Mouse (Mus musculus) cerebellum, adult 18-20 months (tissue): ENCODE data around the gene Cpa5.

ENCODE experiments used
- DNase-seq, 2 experiments: peaks; one replicate each; pipeline ENCODE4 v3.0.0; 2021

The Cpa5 gene

DNA sequence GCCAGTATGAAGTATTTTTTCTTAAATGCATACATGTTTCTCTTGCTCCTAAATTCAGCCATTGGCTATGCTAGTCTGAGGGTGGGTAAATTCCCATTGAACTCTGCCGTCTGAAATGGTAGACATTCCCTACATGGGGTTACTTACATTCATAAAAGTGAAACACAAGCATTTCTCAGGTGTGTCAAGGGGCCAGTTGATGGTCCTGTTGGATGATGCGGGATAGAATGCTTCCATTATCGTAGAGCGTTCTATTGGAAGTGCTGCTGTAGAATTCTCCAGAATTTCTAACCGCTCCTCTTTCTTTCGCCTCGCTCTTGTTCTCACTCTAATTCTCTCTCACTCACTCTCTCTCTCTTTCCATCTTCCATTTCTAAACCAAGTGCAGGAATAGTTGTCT is at the start of gene Cpa5:
TSS of gene Cpa5 (plus strand) at position 301 of the 400 bp plus-strand sequence.
- DNase-seq, result no peak

DNA sequence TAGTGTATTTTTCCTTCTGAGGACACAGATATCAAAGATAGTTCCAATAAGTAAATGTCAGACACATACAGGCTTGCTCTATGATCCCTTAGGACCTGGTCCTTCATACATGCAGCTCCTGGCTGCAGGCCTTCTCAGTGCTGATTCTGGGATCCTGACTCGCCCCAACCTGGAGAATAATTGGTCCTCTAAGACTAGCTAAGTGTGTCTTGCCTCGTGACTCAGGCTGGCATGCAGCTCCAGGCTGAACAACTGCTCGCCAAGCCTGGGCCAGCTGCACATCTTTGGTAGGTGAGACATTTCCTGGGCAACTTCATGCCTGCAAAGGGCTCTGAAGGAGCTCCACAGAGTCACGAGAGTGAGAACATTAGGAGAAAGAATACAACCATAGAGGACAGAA is 48.7 kb upstream of the Cpa5 start:
- DNase-seq, result no peak

DNA sequence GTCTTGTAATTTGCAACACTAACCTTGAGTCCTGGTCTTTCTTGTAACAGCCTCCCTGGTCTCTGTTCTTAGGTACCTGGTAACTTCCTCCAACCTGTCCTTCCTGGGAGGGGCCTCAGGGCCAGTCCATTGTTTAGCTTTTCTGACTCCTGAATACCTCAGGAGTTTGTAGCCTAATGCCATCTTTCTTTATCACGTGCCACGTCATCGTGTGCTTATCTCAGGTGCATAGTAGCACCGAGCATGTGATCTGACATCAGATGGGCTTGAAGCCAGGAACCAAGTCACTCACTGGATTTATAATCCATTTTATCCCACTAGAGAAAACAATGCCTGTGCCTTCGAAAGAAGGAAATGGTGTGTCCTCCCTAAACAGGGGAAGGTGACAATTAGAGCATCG is 47.2 kb upstream of the Cpa5 start:
- DNase-seq, result no peak

DNA sequence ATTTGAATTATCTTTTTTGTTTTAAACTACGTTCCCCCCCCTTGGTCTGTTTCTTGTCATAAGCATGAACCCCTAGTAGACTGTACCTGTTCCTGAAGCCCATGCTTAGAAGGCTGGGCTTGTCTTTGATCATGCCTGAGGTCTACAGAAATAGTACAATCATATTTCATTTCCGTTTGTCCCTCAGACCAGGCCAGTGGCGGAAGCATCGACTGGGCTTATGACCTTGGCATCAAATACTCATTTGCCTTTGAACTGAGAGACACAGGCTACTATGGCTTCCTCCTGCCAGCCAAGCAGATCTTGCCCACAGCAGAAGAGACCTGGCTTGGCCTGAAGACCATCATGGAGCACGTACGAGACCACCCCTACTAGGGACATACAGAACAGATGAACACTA is 46.8 kb upstream of the Cpa5 start:
- DNase-seq, result no peak

DNA sequence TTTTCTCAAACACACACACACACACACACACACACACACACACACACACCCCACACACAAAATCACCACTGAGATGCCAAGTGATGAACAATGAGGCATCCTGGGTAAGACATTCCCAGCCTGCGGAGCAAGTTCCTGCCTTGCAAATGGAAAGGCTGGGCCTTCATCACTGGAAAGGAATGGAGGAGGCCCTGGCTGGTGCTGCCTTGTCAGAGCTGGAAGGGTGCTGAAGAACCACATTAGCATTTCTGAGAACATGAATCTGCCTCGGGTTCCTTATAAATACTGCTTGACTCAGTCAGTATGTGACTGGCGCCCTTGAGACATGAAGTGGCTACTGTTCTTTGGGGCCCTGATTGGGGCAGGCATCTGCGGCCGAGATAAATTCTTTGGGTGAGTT is 42.7 kb upstream of the Cpa5 start, which contains the start of gene Cpa4:
TSS of gene Cpa4 (plus strand) at position 301 of the 400 bp plus-strand sequence.
- DNase-seq, result no peak

DNA sequence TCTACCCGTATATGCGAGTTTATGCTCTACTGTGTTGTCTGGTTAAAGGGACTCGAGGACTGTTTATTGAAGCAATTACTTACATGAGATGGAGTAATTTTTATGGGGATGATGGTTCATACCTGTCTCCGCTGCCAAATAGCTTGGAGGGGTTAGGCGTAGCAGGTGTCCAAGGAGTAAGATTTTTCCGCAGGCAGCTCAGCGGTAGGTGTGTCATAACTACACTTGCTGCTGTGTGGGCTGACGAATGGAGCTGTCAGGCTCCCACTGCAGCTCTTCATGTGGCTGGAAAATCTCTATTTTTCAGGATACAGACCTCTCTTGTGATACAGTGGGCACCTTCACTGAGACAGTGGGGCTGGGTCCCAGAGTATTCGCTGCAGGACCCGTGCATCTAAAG is 41.5 kb upstream of the Cpa5 start:
- DNase-seq, result no peak

DNA sequence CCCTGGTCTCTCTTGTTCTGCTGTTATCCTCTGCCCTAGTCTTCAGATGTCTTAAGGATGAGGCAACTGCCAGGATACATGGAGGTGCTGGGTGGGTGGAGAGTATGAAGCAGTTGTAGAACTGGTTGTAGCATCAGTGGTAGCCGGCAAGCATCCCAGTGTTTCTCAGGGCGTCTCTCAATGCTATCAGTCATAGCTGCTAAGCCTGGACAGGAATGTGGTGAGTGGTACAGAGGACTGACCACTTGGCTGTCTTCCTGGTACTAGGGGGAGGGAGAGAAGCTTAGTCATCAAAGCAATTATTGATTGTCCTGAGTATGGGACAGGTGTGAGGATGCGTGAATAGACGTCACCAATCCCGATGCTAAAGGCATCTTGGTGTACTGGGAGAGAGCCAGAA is 40.8 kb upstream of the Cpa5 start:
- DNase-seq, result no peak

DNA sequence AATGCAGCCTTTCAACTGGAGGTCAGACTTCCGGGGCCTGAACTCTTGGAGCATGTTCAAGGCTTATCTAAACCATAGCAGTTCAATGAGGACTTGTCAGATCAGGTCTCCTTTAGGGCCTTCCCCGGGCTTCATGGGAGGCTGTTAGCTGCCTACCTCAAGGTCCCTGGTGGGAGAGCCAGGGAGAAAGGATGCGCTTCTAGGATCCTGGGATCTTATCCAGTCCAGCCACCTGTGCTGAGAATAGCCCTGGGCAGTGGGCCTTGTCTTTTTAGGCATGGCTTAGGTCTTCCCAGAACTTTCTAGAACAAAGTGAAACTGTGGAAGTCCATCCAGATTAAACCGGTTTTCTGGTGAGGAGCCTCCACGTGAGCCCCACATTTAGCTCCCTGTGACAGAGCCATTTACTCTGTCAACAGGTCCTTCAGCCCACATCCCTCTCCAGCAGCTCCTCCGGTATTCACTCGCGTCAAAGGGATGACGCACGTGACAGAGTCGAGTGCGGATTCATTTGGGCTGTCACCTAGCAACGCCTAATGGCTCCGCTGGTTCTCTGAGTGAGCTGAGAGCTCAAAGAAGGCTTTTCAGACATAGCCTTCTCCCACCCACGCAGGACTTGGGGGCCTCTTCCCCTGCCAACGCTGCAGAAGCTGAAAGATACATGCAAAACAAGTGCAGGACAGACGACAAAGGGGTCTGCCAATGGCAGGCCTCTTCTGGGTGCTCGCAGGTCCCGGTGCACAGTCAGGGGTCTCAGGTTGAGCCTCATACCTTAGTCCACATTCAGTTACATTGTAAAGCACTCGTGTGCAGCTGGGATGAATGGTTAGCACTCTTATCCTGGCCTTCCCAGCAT is 38.1 kb upstream of the Cpa5 start:
- DNase-seq, result no peak

DNA sequence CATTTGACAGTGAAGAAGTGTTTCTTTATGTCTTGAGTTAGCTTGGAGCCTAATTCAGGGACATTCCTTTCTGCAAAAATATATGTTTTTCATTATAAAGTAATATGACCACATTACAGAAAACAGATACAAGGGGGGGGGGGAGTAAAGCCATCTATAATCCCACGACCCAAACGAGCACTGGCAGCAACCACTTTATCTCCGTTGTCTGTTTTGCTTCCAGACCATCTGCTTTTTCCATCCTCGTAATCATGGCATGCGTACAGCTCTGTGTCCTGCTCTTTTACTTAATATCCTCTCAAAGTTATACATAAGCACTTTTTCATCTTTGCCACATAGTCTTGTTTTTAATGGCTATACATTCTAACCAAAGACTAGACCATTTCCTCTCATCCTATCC is 37.4 kb upstream of the Cpa5 start:
- no peak for DNase-seq

DNA sequence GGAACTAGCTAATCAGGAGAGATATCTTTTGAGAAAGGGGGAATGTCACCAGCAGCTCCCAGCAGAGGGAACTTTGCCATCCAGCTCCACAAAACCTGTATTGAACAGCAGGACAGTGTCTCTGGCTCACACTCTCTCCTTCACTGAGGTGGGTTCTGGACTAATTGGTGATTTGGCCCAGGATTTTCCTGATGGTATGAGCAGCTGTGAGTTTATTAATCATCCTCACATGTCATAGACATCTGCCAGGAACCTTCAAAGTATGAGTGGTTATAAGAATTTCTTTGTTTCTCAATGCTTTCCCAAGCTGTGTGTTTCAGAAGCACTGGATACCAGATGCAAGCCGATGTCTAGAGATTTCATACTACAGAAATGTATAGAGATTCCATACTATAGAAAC is 35.9 kb upstream of the Cpa5 start:
- no peak for DNase-seq

DNA sequence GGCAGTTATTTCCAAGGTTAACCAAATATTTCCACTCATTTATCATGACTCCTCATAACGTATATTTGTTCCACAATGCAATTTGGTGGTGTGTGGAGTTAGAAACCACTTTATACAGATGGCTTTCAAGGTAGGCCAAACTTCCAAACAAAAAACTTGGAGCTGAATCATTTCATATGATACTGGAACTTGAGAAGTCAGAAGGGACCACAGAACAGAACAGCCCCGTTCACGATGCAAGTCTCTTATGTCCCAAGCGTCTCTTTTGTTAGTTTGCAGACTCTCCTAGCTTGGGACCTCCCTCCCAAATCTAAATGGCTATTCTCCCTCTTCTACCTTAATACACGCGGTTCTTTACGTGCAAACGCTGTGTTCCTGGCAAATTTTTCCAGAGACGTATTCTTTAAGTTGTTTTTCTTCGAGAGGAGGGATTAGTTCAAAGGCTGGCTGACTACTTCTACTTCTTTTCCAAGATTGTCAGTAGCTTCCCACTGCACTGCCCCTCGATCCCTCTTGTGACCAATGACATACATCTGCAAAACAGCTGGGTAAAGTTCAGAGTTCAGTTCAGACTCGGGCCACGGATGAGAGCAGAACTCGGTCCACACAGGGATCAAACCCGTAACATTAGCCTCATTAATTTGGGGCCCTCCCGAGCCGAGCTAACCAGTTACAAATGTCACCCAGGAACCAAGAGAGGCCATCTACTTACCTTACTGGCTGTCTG is 34.2 kb upstream of the Cpa5 start:
- DNase-seq, result no peak

DNA sequence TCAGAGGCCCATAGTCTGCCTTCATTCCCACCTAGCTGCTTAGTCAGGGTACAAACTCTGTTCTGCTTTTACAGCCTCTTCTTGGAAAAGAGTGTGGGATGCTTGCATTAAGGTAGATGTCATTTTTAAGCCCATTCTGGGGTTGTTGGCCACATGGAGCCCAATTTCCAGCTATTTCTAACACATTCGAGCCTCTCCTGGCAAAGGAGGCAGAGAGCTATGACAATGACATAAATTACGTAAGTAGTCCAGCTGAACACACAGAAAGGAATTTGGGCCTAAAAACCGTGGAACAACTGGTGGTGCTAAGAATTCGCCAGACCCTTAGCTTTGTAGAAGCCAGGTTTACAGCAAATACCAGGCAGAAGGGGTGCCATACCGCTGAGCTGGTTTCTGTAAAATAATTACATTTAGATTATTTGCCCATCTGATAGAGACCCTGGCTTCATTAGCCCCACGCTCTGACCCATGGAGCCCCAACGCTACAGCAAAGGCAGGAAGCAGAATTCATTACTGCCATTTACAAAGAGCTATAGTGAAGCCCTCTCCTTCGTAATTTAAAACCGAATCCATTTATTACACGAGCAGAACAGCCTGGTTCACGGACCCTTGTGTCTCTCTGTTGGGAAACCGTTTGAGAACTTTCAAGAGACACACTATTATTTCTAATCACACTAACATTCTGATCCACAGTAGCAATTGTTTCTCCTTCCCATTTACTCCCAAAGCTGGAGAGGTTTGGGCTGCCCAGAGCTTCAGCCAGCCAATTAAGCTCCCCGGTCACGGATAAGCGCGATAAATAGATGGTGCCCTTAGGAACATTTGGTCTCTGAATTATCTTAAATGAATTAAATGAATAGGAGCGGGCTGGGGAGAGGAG is 30.6 kb upstream of the Cpa5 start:
- DNase-seq, result no peak

DNA sequence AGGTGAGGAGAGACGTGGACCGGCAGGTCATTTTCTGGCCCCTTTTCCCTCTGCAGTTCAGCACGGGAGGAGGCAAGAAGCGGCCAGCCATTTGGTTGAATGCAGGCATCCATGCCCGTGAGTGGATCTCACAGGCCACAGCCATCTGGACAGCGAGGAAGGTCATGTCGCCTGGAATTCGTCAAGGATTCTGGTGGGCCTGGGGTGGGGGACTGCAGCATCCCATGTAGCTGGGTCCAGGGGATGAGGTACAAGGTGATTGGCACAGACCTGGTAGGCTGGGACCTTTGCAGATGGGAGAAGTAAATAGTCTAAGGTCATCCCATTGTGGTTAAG is 30.0 kb upstream of the Cpa5 start:
- DNase-seq, result no peak

DNA sequence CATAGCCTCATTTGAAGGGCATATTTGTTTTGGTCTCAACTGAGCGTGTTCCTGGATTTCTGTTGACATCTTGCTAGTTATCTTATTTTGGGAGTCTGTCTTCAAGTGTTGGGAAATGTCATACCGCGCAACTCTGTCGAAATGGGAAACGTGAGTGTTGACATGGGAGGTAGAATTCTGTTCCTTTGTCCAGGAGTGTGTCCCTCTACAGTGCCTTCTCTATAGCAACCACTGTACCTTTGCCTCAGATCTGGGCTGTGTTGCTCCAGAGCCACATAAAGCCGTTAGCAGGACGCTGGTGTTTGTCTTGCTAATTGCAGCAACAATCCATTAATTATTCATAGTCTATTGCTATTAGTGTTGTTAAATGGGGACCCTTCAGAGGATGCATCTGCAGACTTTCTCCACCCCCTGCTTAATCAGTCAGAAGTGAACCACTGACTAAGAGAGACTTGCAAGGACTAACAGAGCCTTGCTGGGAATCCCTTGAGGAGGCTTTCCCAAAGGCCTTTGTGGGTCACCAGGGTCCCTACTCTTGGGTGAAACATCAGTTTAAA is 23.8 kb upstream of the Cpa5 start:
- DNase-seq, result no peak

DNA sequence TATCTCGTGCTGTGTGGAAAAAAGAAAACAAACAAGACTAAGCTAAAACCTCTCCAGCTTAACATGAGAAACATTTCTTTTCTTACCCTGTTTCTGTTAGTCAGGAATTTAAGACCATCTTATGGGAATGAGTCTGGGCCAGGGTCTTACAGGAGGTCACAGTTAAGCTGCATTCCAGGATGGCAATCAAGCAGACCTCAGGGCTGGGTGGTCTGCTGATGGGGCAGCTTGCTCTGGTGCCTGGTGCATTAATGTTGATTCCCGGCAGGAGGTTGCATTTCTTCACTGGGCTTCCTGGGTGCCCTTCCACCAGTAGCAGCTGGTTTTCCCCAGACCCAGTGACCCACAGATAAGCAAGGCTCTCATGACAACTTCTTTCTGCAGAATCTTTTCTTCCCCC is 21.0 kb upstream of the Cpa5 start:
- no peak for DNase-seq

DNA sequence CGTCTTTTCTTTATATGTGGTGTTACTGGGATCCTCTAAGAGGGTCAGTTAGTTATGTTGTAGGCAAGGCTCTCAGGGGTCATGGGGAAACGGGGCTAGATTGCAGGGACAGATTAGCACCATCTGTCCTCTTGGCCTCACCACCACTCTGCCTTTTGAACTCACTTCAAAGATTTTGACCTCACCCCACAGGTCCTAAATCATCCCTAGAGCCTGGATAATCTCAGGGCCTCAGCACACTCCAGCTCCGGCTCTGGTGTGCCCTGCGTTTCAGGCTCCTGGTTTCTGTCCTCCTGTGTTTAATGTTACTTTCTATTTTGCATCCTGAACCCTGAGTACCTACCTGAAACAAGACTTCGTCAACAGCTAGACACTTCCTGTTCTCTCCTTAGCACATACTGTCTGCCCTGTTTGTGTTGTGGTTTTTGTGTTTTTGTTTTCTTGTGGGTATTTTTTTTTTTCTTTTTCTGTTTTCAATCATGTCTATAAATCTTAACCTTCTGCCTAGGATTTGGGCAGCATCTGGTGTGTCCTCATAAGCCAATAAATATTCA is 18.9 kb upstream of the Cpa5 start:
- DNase-seq, result no peak

DNA sequence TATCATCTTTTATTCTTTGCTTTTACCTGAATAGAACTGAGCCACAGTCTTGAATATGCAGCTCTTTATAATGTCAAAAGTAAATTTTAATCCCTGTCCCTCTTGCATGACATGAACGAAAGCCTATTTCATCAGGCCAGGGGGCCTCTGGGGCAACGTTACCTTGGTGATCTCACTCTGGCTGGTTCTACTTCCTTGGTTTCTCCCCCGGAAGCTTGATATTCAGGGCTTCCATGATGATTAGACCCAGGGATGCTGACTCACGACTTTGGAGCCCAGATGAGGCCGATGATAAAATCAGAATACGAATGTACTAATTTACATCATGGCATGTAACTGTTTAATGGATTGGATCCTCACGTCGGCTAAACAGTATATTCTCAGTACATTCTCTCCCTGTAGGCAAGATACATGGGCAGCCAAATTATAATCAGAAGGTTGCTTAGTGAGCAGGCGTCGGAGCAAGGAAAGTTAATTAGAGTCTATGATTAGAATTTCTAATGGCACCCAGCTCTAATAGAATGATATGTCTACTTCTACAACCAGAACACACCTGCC is 18.3 kb upstream of the Cpa5 start:
- DNase-seq, result no peak

DNA sequence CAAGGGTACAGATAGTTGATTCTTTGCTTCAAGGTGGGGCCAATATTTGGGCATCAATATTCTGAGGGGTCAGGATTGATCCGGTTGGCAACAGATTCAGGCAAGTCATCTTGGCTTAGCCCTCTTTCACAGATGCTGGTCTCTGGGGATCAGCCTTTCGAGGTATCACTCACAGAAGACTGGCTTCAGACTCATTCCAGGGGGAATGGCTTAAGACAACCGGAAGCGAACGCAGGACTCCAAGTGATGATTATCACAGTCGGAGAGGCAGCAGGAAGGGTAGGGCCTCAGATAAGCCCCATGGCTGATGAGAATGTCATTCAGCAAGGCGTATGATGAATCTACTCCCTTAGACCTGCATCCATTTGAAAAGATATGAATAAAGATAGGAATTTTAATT is 16.4 kb upstream of the Cpa5 start:
- DNase-seq, result no peak

DNA sequence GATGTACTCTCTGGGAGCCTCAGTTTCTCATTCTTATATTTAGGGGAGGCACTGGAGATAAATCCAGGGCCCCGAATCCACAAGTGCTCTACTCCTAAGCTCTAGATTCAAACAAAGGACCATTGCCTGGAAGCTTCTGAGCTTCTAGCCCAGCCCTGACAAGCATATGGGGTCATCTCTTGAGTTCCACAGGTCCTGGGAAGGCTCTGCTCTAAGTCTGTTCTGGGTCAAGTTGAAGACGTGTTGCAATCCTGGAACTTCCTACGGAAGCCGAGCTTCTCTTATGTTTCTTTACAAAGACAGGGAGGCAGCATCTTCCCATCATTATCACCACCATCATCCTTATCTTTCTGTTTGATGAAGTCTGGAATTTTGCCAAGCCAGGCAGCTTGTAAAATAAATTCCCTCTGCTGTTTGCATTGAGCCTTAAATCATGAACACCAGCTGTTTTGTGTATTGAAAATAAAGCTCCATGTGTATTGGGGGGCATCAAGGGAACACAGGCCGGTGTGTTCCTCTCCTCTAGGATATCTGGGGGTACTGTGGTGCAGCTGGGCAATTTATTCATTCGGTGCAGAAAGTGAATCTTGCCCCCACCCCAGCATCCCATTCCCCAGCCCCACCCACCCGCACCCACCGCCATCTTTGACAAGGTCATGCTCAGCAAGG is 14.4 kb upstream of the Cpa5 start:
- no peak for DNase-seq

DNA sequence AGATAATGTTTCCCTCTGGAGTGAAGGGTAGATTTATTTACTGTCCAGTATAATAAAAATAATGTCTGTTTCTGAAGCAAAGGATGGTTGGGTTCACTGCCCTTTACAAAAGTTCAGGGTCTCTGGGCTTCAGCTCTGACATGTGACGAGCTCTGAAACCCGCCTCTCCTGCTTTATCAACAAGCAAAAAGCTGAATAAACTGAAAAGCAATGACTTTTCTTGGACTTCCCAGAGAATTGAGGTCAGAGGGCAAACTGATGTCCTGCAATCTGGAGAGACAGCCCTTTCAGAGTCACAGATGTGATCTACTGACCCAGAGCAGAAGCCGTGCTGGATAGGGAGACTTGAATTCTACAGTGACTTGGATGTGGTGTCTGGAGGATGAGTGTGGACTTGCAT is 10.8 kb upstream of the Cpa5 start:
- DNase-seq, result no peak

DNA sequence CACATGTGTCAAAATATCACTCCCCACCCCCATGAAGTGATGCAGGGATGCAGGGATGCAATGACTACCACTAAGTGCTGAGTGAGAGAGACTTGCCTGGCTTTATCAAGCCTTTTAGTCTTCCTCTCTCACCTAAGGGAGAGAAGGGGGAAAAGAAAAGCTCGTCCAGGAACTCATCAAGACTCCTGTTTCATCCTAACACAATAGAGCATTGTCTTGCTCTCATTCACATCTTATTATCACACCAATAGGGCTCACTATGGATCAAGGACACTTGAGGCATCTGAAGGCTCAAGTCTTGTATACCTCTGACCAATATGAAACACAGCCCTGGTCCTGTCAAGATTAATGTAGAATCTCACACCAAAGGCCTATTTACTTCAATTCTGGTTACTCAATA is 9.8 kb upstream of the Cpa5 start:
- DNase-seq, result no peak

DNA sequence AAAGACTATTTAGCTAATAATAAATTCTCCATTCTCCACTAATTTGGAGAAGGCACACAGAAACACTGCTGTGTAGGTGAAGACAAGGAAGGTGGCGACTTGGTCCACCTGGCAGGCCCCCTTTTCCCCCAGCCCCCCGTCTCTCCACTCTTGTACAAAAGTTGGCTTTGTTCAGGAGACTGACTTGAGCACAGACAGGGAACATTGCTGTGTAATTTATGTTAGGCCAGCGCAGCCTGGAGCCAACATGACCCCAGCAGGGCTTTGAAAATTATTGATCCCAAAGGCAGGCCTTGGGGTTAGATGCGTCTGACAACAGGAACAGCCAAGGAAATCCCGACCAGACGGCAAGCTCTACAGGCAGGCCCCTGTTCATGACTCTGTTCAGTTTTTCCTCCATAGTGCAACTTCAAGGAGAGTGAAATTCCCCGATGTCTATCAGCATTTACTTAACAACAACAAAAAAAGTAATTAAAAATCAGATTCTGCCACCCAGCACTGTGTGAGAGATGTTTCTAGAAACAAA is 6.4 kb upstream of the Cpa5 start:
- no peak for DNase-seq
